Mouse (Mus musculus) kidney, embryonic 16.5 days (tissue): Measurements from ENCODE around the gene Fut7. TPM values are rescaled to one million over a fixed set of nuclear protein-coding genes. Genes with fewer than 3 reads are reported as not detected.
"Not testable (repeated sequence)": the region's sequence is repeated elsewhere in the genome, so short reads cannot be mapped to it uniquely, and the experiment has no call there.

Source experiments
- ATAC-seq: fragments of 200-750 bp; cut with Nextera tagmentation; 2 replicates; pipeline ENCODE4 v1.8.0; 2017; ENCODE audit warnings: moderate TSS enrichment; ENCODE audit not compliant: low FRiP score, low TSS enrichment
- H3K27ac ChIP-seq: fragments of 300-500 bp; sonication (generic); 2 replicates; pipeline ENCODE4 v1.5.1; 2014; ENCODE audit warnings: low read length
- H3K27me3 ChIP-seq: fragments of 300-500 bp; sonication (generic); 2 replicates; pipeline ENCODE4 v1.6.1; 2014; ENCODE audit warnings: low read length, control low read depth, mixed read lengths; ENCODE audit not compliant: insufficient read depth
- H3K36me3 ChIP-seq: fragments of 300-500 bp; sonication (generic); 2 replicates; pipeline ENCODE4 v1.6.1; 2014; ENCODE audit warnings: low read length, control low read depth, mixed read lengths; ENCODE audit not compliant: insufficient read depth
- H3K4me1 ChIP-seq: fragments of 300-500 bp; sonication (generic); 2 replicates; pipeline ENCODE4 v1.6.1; 2014; ENCODE audit warnings: low read length, control low read depth, mixed read lengths; ENCODE audit not compliant: insufficient read depth
- H3K4me2 ChIP-seq: fragments of 300-500 bp; sonication (generic); replicated peaks from 2 replicates; pipeline ENCODE4 v1.6.1; 2014; ENCODE audit warnings: low read depth, low read length
- H3K4me3 ChIP-seq: fragments of 300-500 bp; sonication (generic); 2 replicates; pipeline ENCODE4 v1.5.1; 2014; ENCODE audit warnings: mild to moderate bottlenecking, low read length
- H3K9ac ChIP-seq: fragments of 300-500 bp; sonication (generic); replicated peaks from 2 replicates; pipeline ENCODE4 v1.6.1; 2014; ENCODE audit warnings: low read length
- H3K9me3 ChIP-seq: fragments of 300-500 bp; sonication (generic); 2 replicates; pipeline ENCODE4 v1.6.1; 2016; ENCODE audit warnings: low read length, control low read depth
- WGBS: fragments of 180-500 bp; shearing (Covaris S2); extraction: QIAGEN DNeasy Blood & Tissue Kit; methylation state at CpG from one replicate; pipeline ENCODE4 v1.1.7; 2014; 5-methylcytosine and 5-hydroxymethylcytosine counted together
- polyA plus RNA-seq: library from polyadenylated mRNA; unstranded; fragments of >200 nt; fragmentation: Nextera tagmentation; extraction: Ambion mirVana; gene quantifications from 2 replicates; pipeline ENCODE4 v1.2.1, GENCODE M21; 2015

Gene Fut7
- polyA plus RNA-seq, 1 experiment from 2014 or later = not detected

DNA sequence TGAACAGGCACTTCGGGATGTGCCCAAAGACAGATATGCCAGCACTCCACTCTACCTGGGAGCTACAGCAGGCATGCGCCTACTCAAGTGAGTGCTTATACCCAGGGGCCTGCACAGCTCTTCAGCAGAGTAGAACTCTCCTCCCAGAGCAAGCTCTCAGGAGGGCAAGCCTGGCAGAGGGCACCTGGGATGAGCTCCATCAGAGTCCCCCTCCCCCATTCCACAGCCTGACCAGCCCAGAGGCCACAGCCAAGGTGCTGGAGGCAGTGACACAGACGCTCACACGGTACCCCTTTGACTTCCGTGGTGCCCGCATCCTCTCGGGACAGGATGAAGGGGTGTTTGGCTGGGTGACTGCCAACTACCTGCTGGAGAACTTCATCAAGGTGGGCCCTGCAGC, 25.0 kb upstream of the Fut7 start:
- H3K27me3 ChIP-seq = peaks cover 59% of the 10 kb centered on the region

GRCm38 (mm10) chr2:25399051-25399450, 24.0 kb upstream of the Fut7 start, which contains the start of gene Npdc1:
Gene Npdc1 (plus strand): TSS chr2:25399351.
- H3K27me3 ChIP-seq = peaks cover 63% of the 10 kb centered on the region
- no peak for ATAC-seq
- WGBS = 74% methylated on average over 8 of the region's 8 CpGs

More for the DNA sequence above, 25.0 kb upstream of the Fut7 start:
- WGBS = 92% methylated on average over 7 of the region's 7 CpGs
- Histone ChIP-seq H3K9me3 (no peaks in the 10 kb centered on the region), H3K4me2 (no peak overlapping the region), H3K9ac (no peak overlapping the region), H3K4me3 (no peak overlapping the region), H3K27ac (no peak overlapping the region), H3K36me3 (no peaks in the 10 kb centered on the region), H3K4me1 (peaks cover 23% of the 10 kb centered on the region)
- no peak for ATAC-seq

DNA sequence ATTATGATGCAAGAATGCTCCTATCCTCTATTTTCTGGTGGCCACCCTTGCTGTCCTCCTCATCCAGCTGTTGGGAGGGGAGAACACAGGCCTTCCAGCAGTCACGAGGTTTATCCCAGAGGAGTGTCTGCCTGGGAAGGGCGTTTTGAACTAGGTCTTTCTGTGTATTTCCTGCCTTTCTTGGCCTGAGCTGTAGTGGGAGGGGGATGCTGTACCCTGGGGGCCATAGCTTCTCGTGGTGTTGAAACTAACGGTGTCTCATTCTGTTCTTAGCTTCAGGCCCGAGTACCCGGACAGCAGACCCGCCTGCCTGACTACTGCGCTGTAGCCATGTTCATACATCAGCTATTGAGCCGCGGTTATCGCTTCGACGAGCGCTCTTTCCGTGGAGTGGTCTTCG, 22.8 kb upstream of the Fut7 start:
- Histone ChIP-seq H3K9me3 (no peaks in the 10 kb centered on the region), H3K9ac (no peak overlapping the region), H3K4me1 (peaks cover 26% of the 10 kb centered on the region), H3K36me3 (no peaks in the 10 kb centered on the region), H3K27me3 (peaks cover 64% of the 10 kb centered on the region), H3K4me2 (peak overlapping the region; percentile 40), H3K27ac (no peak overlapping the region), H3K4me3 (peak overlapping the region; percentile 14; the same call in 1 of the 2 replicates)
- no peak for ATAC-seq
- 19% methylated on average over 16 of the region's 16 CpGs for WGBS

More at GRCm38 (mm10) chr2:25399051-25399450, 24.0 kb upstream of the Fut7 start, which contains the start of gene Npdc1:
- Histone ChIP-seq H3K4me3 (no peak within 1 kb of the TSS), H3K9me3 (no peaks in the 10 kb centered on the region), H3K9ac (no peak within 1 kb of the TSS), H3K4me1 (peaks cover 33% of the 10 kb centered on the region), H3K27ac (no peak within 1 kb of the TSS), H3K36me3 (no peaks in the 10 kb centered on the region), H3K4me2 (no peak within 1 kb of the TSS)

DNA sequence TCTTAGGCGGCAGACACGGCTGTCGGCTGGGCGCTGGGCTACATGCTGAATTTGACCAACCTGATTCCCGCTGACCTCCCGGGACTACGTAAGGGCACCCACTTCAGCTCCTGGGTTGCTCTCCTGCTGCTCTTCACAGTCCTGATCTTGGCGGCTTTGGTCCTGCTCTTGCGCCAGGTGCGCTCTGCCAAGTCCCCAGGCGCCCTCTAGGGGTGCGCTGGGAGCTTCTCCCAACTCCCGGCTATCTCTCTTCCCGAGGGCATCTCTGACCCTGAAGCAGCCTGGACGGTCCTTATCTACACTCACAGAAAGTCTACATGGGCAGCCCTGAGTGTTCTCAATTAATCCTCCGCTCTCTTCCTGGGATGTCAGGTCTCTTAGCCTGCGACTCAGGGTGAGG, 22.3 kb upstream of the Fut7 start:
- H3K4me3 ChIP-seq = peak overlapping the region; percentile 14; the same call in 1 of the 2 replicates
- peak overlapping the region; percentile 40 for H3K4me2 ChIP-seq
- no peak overlapping the region for H3K9ac ChIP-seq
- ATAC-seq = no peak
- H3K36me3 ChIP-seq = no peaks in the 10 kb centered on the region
- peaks cover 60% of the 10 kb centered on the region for H3K27me3 ChIP-seq
- H3K4me1 ChIP-seq = peaks cover 22% of the 10 kb centered on the region
- no peaks in the 10 kb centered on the region for H3K9me3 ChIP-seq
- no peak overlapping the region for H3K27ac ChIP-seq
- 3% methylated on average over 17 of the region's 17 CpGs for WGBS

DNA sequence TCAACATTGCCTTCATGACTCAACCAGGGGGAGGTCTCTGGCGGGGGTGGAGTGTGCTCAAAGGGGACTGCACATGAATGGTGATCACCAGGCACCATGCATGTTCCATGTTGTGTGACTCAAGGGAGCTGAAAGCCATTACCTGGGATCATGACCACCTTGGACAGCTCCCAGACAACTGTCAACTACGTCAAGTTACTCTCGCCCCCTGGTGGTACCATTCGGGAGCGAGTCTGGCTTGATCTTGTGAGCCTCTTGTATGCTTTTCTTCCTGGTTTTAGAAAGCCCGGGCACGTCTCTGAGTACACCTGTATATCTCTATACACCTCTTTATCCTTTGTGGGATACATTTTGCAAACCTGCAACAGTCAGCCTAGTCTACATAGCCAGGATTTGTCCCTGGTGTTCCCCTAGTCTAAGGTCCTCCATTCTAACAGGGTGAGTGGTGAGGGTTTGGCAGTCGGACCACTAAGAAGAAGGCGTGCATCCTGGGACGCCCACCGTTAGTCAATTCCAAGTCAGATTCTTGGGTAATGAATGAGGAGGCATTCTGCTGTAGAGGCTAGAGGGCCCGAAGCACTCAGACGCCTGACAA, 20.6 kb upstream of the Fut7 start:
- Histone ChIP-seq H3K9ac (peak overlapping the region; percentile 75; the same call in 1 of the 2 replicates), H3K4me1 (peaks cover 13% of the 10 kb centered on the region), H3K36me3 (no peaks in the 10 kb centered on the region), H3K27ac (no peak overlapping the region), H3K27me3 (peaks cover 47% of the 10 kb centered on the region), H3K4me3 (peak overlapping the region; percentile 81), H3K4me2 (peak overlapping the region; percentile 90), H3K9me3 (no peaks in the 10 kb centered on the region)
- WGBS = under 1% methylated on average over 13 of the region's 13 CpGs
- peak; percentile 29 for ATAC-seq

DNA sequence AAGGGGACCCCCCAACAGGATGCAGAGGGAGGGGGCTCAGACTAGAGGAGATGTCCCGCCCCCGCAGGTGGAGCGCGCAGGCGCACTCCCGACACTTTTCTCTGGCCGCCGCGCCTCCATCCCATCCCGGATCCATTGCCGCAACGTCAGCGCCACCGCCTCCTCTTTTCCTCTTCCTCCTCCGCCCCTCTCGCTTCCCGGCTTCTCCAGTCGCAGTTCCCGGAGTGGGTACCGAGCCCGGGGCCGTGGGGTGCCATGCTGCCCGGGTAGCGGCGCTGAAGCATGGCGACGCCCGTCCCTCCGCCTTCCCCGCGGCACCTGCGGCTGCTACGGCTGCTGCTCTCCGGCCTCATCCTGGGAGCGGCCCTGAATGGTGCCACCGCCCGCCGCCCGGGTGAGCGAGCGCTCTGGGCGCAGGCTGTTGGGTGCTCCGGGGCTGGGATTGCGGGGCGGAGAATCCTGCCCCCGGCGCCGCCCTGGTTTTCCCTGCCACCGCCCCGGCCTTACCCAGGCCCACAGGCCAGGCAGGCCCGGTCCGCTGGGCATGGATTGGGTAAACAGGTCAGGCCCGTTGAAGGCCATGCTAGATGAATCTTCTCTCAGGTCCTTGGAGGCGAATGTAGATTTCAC, 20.0 kb upstream of the Fut7 start:
- no peak overlapping the region for H3K27ac ChIP-seq
- H3K4me1 ChIP-seq = peaks cover 13% of the 10 kb centered on the region
- H3K36me3 ChIP-seq = no peaks in the 10 kb centered on the region
- peak; percentile 52; the same call in 1 of the 2 replicates for ATAC-seq
- peaks cover 41% of the 10 kb centered on the region for H3K27me3 ChIP-seq
- H3K4me2 ChIP-seq = peak overlapping the region; percentile 90
- H3K9me3 ChIP-seq = no peaks in the 10 kb centered on the region
- peak overlapping the region; percentile 75 for H3K9ac ChIP-seq
- under 1% methylated on average over 52 of the region's 54 CpGs for WGBS
- peak overlapping the region; percentile 81 for H3K4me3 ChIP-seq

- Histone ChIP-seq H3K9ac (no peak overlapping the region), H3K27me3 (peaks cover 35% of the 10 kb centered on the region), H3K36me3 (no peaks in the 10 kb centered on the region), H3K4me3 (peak overlapping the region; percentile 81; the same call in 1 of the 2 replicates), H3K4me1 (peaks cover 13% of the 10 kb centered on the region), H3K4me2 (peak overlapping the region; percentile 90), H3K27ac (no peak overlapping the region), H3K9me3 (no peaks in the 10 kb centered on the region)
- ATAC-seq = no peak
- WGBS = 77% methylated on average over 4 of the region's 4 CpGs
Measured at GRCm38 (mm10) chr2:25403994-25404393, 19.1 kb upstream of the Fut7 start.

GRCm38 (mm10) chr2:25408908-25409307, 14.2 kb upstream of the Fut7 start:
- H3K9ac ChIP-seq = no peak overlapping the region
- no peak overlapping the region for H3K4me2 ChIP-seq
- no peak for ATAC-seq
- H3K9me3 ChIP-seq = no peaks in the 10 kb centered on the region
- H3K27me3 ChIP-seq = peaks cover 7% of the 10 kb centered on the region; the same call in 1 of the 2 replicates
- 87% methylated on average over 10 of the region's 10 CpGs for WGBS
- H3K27ac ChIP-seq = no peak overlapping the region
- H3K4me1 ChIP-seq = 0 out of 2 replicates have a peak, but pooled peaks cover 2% of the 10 kb centered on the region
- no peaks in the 10 kb centered on the region for H3K36me3 ChIP-seq
- H3K4me3 ChIP-seq = no peak overlapping the region

DNA sequence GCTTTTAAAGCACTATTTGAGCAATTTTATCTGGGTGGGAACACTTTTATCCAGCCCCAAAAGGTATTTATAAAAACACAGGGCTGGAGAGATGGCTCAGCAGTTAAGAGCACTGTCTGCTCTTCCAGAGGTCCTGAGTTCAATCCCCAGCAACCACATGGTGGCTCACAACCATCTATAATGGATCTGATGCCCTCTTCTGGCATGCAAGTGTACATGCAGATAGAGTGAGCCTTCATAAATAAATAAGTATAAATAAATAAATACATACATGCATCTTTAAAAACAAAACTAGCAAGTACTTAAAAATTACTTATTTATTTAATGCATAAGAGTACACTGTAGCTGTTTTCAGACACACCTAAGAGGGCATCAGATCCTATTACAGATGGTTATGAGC, 9.6 kb upstream of the Fut7 start:
- not testable (repeated sequence) for H3K27ac ChIP-seq, H3K4me2 ChIP-seq, H3K27me3 ChIP-seq, H3K9ac ChIP-seq, H3K9me3 ChIP-seq, H3K36me3 ChIP-seq, H3K4me1 ChIP-seq, H3K4me3 ChIP-seq, ATAC-seq

- Histone ChIP-seq H3K9ac (no peak overlapping the region), H3K9me3 (no peaks in the 10 kb centered on the region), H3K36me3 (no peaks in the 10 kb centered on the region), H3K27me3 (no peaks in the 10 kb centered on the region), H3K4me3 (no peak overlapping the region), H3K27ac (no peak overlapping the region), H3K4me1 (no peaks in the 10 kb centered on the region), H3K4me2 (no peak overlapping the region)
- ATAC-seq = no peak
- WGBS = 29% methylated on average over 3 of the region's 3 CpGs
Measured at GRCm38 (mm10) chr2:25417426-25417825, 5.6 kb upstream of the Fut7 start.
